In genomic region chr6:133791041-133791440, GRCm38 (mm10) we compare ENCODE assay signal across 28 mouse cellular contexts.
"Had no signal": no experiment of that assay in that cellular context is flagged by ENCODE, and none has a peak within 500 bp of the region (broad histone marks: within the 10 kb centered on the region; RNA-seq: fewer than 3 reads in every experiment).

No protein-coding gene starts in this region.

- H3K27ac ChIP-seq: limb, embryonic 10.5 days; limb, embryonic 12.5 days; limb, embryonic 13.5 days; limb, embryonic 15.5 days; liver, embryonic 12.5 days; liver, embryonic 13.5 days; liver, embryonic 14.5 days; liver, embryonic 15.5 days; lung, embryonic 15.5 days; macrophage; midbrain, embryonic 10.5 days; midbrain, embryonic 12.5 days; midbrain, embryonic 13.5 days; midbrain, embryonic 15.5 days had no signal

- DNase-seq: left cerebral cortex, postnatal 4 days; liver; liver, embryonic 13.5 days; liver, postnatal 0 days; lung, adult 18-20 months; lung, adult 2 months; lung, embryonic 14.5 days; lung, postnatal 10 days; lung, postnatal 14 days; lung, postnatal 36 days; lung, postnatal 4 days; midbrain, embryonic 14.5 days had no signal

- H3K36me3 ChIP-seq: limb, embryonic 10.5 days; limb, embryonic 12.5 days; limb, embryonic 13.5 days; limb, embryonic 15.5 days; liver, embryonic 12.5 days; liver, embryonic 13.5 days; liver, embryonic 15.5 days; lung, embryonic 15.5 days; midbrain, embryonic 10.5 days; midbrain, embryonic 12.5 days; midbrain, embryonic 13.5 days; midbrain, embryonic 15.5 days had no signal

- H3K4me2 ChIP-seq: limb, embryonic 12.5 days; limb, embryonic 13.5 days; limb, embryonic 15.5 days; liver, embryonic 11.5 days; liver, embryonic 12.5 days; liver, embryonic 13.5 days; liver, embryonic 15.5 days; lung, embryonic 14.5 days; lung, embryonic 15.5 days; midbrain, embryonic 11.5 days; midbrain, embryonic 12.5 days; midbrain, embryonic 13.5 days; midbrain, embryonic 15.5 days had no signal

- H3K4me1 ChIP-seq: limb, embryonic 10.5 days; limb, embryonic 12.5 days; limb, embryonic 13.5 days; limb, embryonic 15.5 days; liver, embryonic 12.5 days; liver, embryonic 13.5 days; liver, embryonic 15.5 days; lung, embryonic 15.5 days; megakaryocyte, embryonic 14.5 days; midbrain, embryonic 10.5 days; midbrain, embryonic 12.5 days; midbrain, embryonic 13.5 days; midbrain, embryonic 15.5 days had no signal

- H3K4me3 ChIP-seq: limb, embryonic 10.5 days; limb, embryonic 12.5 days; limb, embryonic 13.5 days; limb, embryonic 15.5 days; liver, embryonic 12.5 days; liver, embryonic 13.5 days; liver, embryonic 15.5 days; lung, embryonic 15.5 days; megakaryocyte, embryonic 14.5 days; midbrain, embryonic 10.5 days; midbrain, embryonic 12.5 days; midbrain, embryonic 13.5 days; midbrain, embryonic 15.5 days had no signal

- H3K27me3 ChIP-seq: limb, embryonic 12.5 days; limb, embryonic 13.5 days; limb, embryonic 15.5 days; liver, embryonic 12.5 days; liver, embryonic 13.5 days; liver, embryonic 15.5 days; lung, embryonic 15.5 days; megakaryocyte, embryonic 14.5 days; midbrain, embryonic 12.5 days; midbrain, embryonic 13.5 days; midbrain, embryonic 15.5 days had no signal
